Mouse (Mus musculus) intestine, postnatal 0 days (tissue): Measurements from ENCODE around the gene Trim67. TPM values are rescaled to one million over a fixed set of nuclear protein-coding genes. Genes with fewer than 3 reads are reported as not detected.

Experiments
- ATAC-seq: fragments of 200-750 bp; cut with Nextera tagmentation; 2 replicates; pipeline ENCODE4 v1.8.0; 2017; ENCODE audit warnings: mild to moderate bottlenecking, moderate TSS enrichment, moderate library complexity
- H3K27ac ChIP-seq: fragments of 300-500 bp; sonication (generic); 2 replicates; pipeline ENCODE4 v1.5.1; 2014; ENCODE audit warnings: mild to moderate bottlenecking, low read depth, low read length, moderate library complexity
- H3K27me3 ChIP-seq: fragments of 300-500 bp; sonication (generic); replicated peaks from 2 replicates; pipeline ENCODE4 v1.6.1; 2014; ENCODE audit warnings: low read length, mixed read lengths; ENCODE audit not compliant: control insufficient read depth, insufficient read depth
- H3K36me3 ChIP-seq: fragments of 300-500 bp; sonication (generic); 2 replicates; pipeline ENCODE4 v1.6.1; 2014; ENCODE audit warnings: mild to moderate bottlenecking, moderate library complexity; ENCODE audit not compliant: control insufficient read depth, insufficient read depth
- H3K4me1 ChIP-seq: fragments of 300-500 bp; sonication (generic); replicated peaks from 2 replicates; pipeline ENCODE4 v1.6.1; 2014; ENCODE audit warnings: antibody characterized with exemption, low read length, mixed read lengths; ENCODE audit not compliant: control insufficient read depth, insufficient read depth
- H3K4me2 ChIP-seq: fragments of 300-500 bp; sonication (generic); replicated peaks from 2 replicates; pipeline ENCODE4 v1.6.1; 2014; ENCODE audit warnings: low read depth, mild to moderate bottlenecking, moderate library complexity
- H3K4me3 ChIP-seq: fragments of 300-500 bp; sonication (generic); 2 replicates; pipeline ENCODE4 v1.5.1; 2014; ENCODE audit warnings: low read depth, low read length
- H3K9ac ChIP-seq: fragments of 300-500 bp; sonication (generic); 2 replicates; pipeline ENCODE4 v1.6.1; 2014; ENCODE audit warnings: mild to moderate bottlenecking, low read depth, low read length
- H3K9me3 ChIP-seq: fragments of 300-500 bp; sonication (generic); 2 replicates; pipeline ENCODE4 v1.6.1; 2016; ENCODE audit warnings: mixed run types; ENCODE audit not compliant: control insufficient read depth
- CTCF ChIP-seq: sonication (generic); IDR thresholded peaks from 2 replicates; pipeline ENCODE4 v1.5.1; 2016; ENCODE audit warnings: low read depth, mild to moderate bottlenecking, control low read depth, antibody characterized with exemption, moderate library complexity
- WGBS: fragments of 180-500 bp; shearing (Covaris S2); extraction: QIAGEN DNeasy Blood & Tissue Kit; methylation state at CpG from one replicate; pipeline ENCODE4 v1.1.7; 2014; 5-methylcytosine and 5-hydroxymethylcytosine counted together
- polyA plus RNA-seq: library from polyadenylated mRNA; unstranded; fragments of >200 nt; fragmentation: Nextera tagmentation; extraction: Ambion mirVana; gene quantifications from 2 replicates; pipeline ENCODE4 v1.2.1, GENCODE M21; 2015

Gene Trim67
- polyA plus RNA-seq: 0.23 and 0.29 TPM in 2 replicates

DNA sequence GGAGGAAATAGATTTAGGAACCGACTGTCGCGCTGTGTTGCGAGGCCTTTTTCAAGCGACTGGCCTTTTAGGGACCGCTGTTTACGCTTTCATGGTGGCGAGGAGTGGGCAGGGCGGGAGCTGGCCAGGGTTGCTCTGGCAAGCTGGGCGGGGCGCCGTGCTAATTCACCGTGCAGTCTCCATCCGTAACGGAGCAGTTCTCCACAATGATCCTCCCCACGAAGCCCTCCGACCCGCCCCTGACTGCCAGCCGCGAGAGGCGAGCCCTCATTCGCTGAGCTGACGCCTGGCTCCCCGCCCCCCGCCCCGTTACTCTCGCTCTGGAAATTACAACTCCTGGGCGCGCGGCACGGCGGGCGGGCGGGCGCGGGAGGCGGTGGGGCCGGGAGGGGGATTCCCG, at the start of gene Trim67:
Trim67 (plus strand) TSS at position 385 of the 400 bp plus-strand sequence.
- Histone ChIP-seq H3K27ac (no peak within 1 kb of the TSS), H3K4me2 (peak within 1 kb of the TSS; percentile 91), H3K27me3 (peaks cover 51% of the 10 kb centered on the region), H3K9me3 (no peaks in the 10 kb centered on the region), H3K4me1 (peaks cover 9% of the 10 kb centered on the region; the same call in 1 of the 2 replicates), H3K36me3 (no peaks in the 10 kb centered on the region), H3K4me3 (peak within 1 kb of the TSS; percentile 48), H3K9ac (no peak within 1 kb of the TSS)
- WGBS: 1% methylated on average over 34 of the region's 39 CpGs
- peak; percentile 57 for ATAC-seq
- TF ChIP-seq CTCF: no peak

DNA sequence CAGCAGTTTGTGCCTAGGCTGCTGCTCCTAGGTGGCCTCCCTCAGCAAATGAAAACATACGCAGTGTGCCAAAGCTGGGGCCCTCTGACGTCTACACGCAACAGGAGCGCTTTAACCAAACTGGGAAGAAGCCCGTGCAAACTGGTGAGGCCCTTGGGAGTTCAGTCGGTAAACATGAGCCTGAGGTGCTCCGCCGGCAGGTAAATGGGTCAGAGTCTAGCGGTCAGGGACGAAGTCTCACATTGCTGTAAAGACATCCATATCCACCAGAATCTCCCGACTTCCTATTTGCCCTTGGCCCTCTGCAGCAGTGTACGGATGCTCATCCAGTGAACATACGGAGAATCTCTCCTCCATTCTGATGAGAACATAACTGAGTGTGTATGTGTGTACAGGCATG, 46.2 kb upstream of the Trim67 start:
- Histone ChIP-seq H3K27ac (no peak overlapping the region), H3K36me3 (no peaks in the 10 kb centered on the region), H3K27me3 (peaks cover 17% of the 10 kb centered on the region), H3K4me3 (no peak overlapping the region), H3K4me2 (no peak overlapping the region), H3K9me3 (no peaks in the 10 kb centered on the region), H3K4me1 (no peaks in the 10 kb centered on the region), H3K9ac (no peak overlapping the region)
- no peak for ATAC-seq
- no peak for TF ChIP-seq CTCF
- WGBS: 39% methylated on average over 13 of the region's 13 CpGs

DNA sequence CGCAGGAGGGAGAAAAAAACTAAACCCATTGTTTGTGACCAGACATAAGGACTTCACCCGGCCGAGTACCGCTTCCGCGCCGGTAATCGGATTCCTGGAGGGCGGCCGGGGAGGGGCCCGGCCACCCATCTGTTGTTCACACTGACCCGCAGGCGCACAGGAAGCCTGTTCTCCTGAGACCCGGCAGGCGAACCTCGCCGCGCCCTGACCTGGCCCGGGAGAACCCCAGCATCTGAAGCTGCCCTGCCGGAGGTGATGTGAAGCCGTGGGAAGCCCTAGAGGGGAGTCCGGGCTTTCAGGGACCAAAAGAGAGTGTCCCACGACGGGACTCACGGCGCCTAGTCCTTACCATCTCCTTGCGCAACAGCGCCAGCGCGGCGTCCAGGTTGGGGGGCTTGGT, 41.7 kb upstream of the Trim67 start:
- Histone ChIP-seq H3K27ac (peak overlapping the region; percentile 31; the same call in 1 of the 2 replicates), H3K27me3 (peaks cover 22% of the 10 kb centered on the region), H3K9me3 (no peaks in the 10 kb centered on the region), H3K9ac (peak overlapping the region; percentile 28; the same call in 1 of the 2 replicates), H3K4me1 (no peaks in the 10 kb centered on the region; the same call in 1 of the 2 replicates), H3K4me2 (peak overlapping the region; percentile 91), H3K4me3 (peak overlapping the region; percentile 61), H3K36me3 (no peaks in the 10 kb centered on the region)
- ATAC-seq: peak; percentile 13; the same call in 1 of the 2 replicates
- under 1% methylated on average over 31 of the region's 31 CpGs for WGBS
- TF ChIP-seq CTCF: no peak

DNA sequence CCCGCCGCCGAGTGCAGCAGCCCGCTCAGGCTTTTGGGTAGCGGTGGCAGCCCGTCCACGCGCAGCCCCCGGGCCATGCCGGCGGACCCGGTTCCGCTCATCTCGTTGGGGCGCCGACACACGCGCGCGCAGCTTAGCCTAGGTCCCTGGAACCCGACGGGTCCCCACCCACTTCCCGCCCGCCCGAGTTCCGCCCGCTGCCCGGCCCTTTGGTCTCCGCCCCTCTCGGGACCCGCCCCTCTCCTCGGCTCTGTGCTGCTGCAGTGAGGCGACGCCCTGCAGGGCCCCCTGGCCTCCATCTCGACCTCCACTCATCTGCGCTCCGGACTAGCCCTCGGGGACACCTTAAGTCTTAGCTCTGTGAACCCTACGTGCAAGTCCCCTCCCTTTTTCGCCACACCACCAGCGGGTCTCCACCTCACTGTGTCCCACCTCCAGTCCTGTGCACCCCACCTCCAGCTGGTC, 41.2 kb upstream of the Trim67 start, which contains the start of gene Fam89a:
Fam89a (minus strand) TSS at position 124 of the 465 bp plus-strand sequence.
- Histone ChIP-seq H3K27ac (peak within 1 kb of the TSS; percentile 31; the same call in 1 of the 2 replicates), H3K4me2 (peak within 1 kb of the TSS; percentile 91), H3K9ac (peak within 1 kb of the TSS; percentile 28; the same call in 1 of the 2 replicates), H3K36me3 (no peaks in the 10 kb centered on the region), H3K4me1 (no peaks in the 10 kb centered on the region; the same call in 1 of the 2 replicates), H3K4me3 (peak within 1 kb of the TSS; percentile 61), H3K9me3 (no peaks in the 10 kb centered on the region), H3K27me3 (peaks cover 22% of the 10 kb centered on the region)
- ATAC-seq: peak; percentile 42; the same call in 1 of the 2 replicates
- under 1% methylated on average over 38 of the region's 41 CpGs for WGBS
- no peak for TF ChIP-seq CTCF

DNA sequence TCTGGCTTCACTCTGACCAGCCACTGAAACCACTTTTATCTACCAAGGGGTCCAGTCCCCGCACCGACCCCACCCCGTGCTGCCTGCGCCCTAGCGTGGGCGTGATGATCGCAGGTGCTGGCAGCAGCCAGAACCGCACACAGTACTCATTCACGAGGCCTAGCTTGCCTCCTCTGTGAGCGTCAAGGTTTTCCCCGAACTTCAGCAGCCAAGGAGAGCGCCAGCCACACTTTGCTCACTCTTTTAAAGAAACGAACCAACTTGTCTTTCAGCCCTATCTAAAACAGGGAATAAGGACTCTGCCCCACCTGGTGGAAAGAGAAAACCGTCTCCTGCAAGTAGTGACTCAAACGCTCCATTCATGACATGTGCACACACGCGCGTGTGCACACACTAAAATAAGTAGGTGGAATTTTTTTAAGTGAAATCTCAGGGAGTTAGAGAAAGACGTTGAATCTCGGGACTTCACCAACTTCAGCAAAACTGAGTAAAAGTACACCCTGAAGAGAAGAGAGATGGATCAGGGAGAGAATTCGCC, 40.5 kb upstream of the Trim67 start:
- H3K9ac ChIP-seq: no peak overlapping the region
- H3K4me1 ChIP-seq: no peaks in the 10 kb centered on the region; the same call in 1 of the 2 replicates
- ATAC-seq: no peak
- peaks cover 22% of the 10 kb centered on the region for H3K27me3 ChIP-seq
- no peak overlapping the region for H3K27ac ChIP-seq
- WGBS: 54% methylated on average over 21 of the region's 21 CpGs
- H3K36me3 ChIP-seq: no peaks in the 10 kb centered on the region
- no peak overlapping the region for H3K4me3 ChIP-seq
- no peaks in the 10 kb centered on the region for H3K9me3 ChIP-seq
- H3K4me2 ChIP-seq: no peak overlapping the region
- no peak for TF ChIP-seq CTCF

DNA sequence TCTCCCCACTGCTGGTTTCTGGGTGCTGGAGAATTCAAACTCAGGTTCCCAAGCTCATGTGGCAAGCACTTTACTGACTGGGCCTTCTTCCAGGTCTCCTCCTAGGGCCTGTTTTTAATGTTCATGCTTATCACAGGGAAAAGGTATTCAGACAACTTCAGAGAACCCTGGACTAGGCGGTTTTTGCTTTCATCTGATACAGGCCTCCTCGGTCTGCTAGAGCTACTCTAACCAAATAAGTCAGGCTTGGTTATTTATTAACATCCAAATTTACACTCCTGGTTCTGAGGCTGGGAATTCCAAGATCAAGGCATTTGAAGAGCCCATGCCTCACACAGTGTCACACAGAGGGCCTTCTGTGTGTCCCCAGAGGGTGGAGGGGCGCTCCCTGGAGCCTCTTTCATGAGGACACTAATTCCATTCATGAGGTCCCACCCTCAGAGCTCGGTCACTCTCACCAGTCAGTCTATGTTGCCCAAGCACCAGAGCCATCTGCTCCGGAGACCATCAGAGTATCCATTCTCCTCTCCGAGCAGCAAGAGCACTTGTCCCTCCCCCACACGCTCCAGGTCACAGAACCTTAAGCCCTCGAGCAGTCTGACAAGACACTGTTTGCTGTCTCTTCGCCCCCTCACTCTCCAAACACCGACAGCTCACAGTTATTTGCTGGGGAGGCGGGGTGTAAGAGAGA, 38.6 kb upstream of the Trim67 start:
- H3K27ac ChIP-seq: no peak overlapping the region
- H3K4me1 ChIP-seq: no peaks in the 10 kb centered on the region; the same call in 1 of the 2 replicates
- TF ChIP-seq CTCF: no peak
- H3K36me3 ChIP-seq: no peaks in the 10 kb centered on the region
- H3K4me3 ChIP-seq: no peak overlapping the region
- ATAC-seq: 0 out of 2 replicates have a peak, but pooled peaks have one; percentile 7
- H3K9me3 ChIP-seq: no peaks in the 10 kb centered on the region
- H3K27me3 ChIP-seq: peaks cover 22% of the 10 kb centered on the region
- no peak overlapping the region for H3K9ac ChIP-seq
- H3K4me2 ChIP-seq: no peak overlapping the region
- 16% methylated on average over 11 of the region's 11 CpGs for WGBS
